Mouse (Mus musculus) embryonic facial prominence, embryonic 13.5 days (tissue): Measurements from ENCODE around the gene Catsperz. TPM values are rescaled to one million over a fixed set of nuclear protein-coding genes. Genes with fewer than 3 reads are reported as not detected.
A peak's percentile ranks its signal among the peaks of the same experiment; 100 is the strongest.
"Not testable (repeated sequence)": the region's sequence is repeated elsewhere in the genome, so short reads cannot be mapped to it uniquely, and the experiment has no call there.

Experiments used
- ATAC-seq: fragments of 200-750 bp; cut with Nextera tagmentation; 2 replicates; pipeline ENCODE4 v1.8.0; 2017; ENCODE audit warnings: low read depth; ENCODE audit not compliant: insufficient number of reproducible peaks, insufficient read depth, low FRiP score, low TSS enrichment
- H3K27ac ChIP-seq: fragments of 300-500 bp; sonication (generic); 2 replicates; pipeline ENCODE4 v1.5.1; 2015; ENCODE audit warnings: moderate library complexity, mild to moderate bottlenecking, inconsistent platforms
- H3K27me3 ChIP-seq: fragments of 300-500 bp; sonication (generic); 2 replicates; pipeline ENCODE4 v1.6.1; 2015; ENCODE audit warnings: mild to moderate bottlenecking, inconsistent platforms
- H3K36me3 ChIP-seq: fragments of 300-500 bp; sonication (generic); 2 replicates; pipeline ENCODE4 v1.6.1; 2015; ENCODE audit warnings: mild to moderate bottlenecking, inconsistent platforms
- H3K4me1 ChIP-seq: fragments of 300-500 bp; sonication (generic); 2 replicates; pipeline ENCODE4 v1.6.1; 2015; ENCODE audit warnings: inconsistent platforms
- H3K4me2 ChIP-seq: fragments of 300-500 bp; sonication (generic); 2 replicates; pipeline ENCODE4 v1.6.1; 2015; ENCODE audit warnings: moderate library complexity, mild to moderate bottlenecking, inconsistent platforms
- H3K4me3 ChIP-seq: fragments of 300-500 bp; sonication (generic); 2 replicates; pipeline ENCODE4 v1.5.1; 2015; ENCODE audit warnings: mild to moderate bottlenecking, inconsistent platforms
- H3K9ac ChIP-seq: fragments of 300-500 bp; sonication (generic); 2 replicates; pipeline ENCODE4 v1.6.1; 2015; ENCODE audit warnings: mild to moderate bottlenecking, inconsistent platforms
- H3K9me3 ChIP-seq: fragments of 300-500 bp; sonication (generic); 2 replicates; pipeline ENCODE4 v1.6.1; 2016; ENCODE audit warnings: inconsistent platforms
- WGBS: fragments of 180-500 bp; shearing (Covaris S2); methylation state at CpG from one replicate; pipeline ENCODE4 v1.1.7; 2015; ENCODE audit warnings: mixed read lengths; 5-methylcytosine and 5-hydroxymethylcytosine counted together
- polyA plus RNA-seq: library from polyadenylated mRNA; unstranded; fragments of >200 nt; fragmentation: Nextera tagmentation; extraction: Ambion mirVana; gene quantifications from 2 replicates; pipeline ENCODE4 v1.2.1, GENCODE M21; 2015

Catsperz gene
- polyA plus RNA-seq, 1 experiment from 2014 or later: 2.3 TPM

DNA sequence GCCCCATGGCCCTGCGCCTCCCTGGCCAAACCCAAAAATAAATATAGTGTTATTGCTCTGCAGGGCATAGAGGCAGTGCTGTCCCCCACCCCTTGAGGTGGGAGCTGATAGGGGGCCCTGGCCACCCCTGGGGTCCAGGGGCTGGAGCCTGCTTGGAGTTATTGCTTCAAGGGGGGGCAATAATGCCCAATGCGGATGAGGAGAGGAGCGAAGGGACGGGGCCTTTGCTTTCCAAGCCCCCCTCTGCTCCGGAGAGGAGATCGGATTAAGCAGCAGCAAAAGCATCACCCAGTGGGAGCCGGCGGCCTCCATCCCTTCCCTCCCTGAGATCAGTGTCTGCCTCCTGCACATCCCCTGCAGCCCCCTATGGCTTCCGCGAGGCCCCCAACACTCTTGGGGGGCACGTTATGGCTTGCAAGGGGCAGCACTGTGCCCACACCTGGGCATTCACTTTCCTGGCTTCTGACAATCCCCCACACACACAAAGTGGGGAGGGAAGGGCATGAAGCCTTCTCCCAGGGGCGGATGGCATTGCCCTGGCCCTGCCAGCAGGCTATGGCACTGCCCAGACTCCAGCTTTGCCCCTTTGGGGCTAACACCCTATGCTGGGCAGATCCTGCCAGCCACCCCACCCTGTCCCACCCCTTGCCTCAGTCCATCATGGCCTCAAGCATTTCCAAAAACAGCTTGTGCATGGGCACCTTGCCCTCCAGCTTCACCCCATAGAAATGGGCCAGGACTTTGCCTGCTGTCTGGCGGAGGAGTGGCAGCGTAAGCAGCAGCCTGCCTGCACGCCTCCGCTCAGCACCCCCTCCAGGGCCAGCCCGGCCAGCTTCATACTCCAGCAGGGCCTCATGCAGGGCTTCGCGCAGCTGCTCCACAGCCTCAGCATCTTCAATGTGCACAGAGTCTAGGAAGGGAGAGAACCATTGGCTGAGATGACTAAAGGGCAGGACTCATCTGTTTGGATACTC, 13.8 kb downstream of the Catsperz start:
- Histone ChIP-seq H3K36me3 (peaks cover 49% of the 10 kb centered on the region), H3K27me3 (no peaks in the 10 kb centered on the region), H3K4me3 (peak overlapping the region; percentile 68), H3K9ac (peak overlapping the region; percentile 58), H3K9me3 (no peaks in the 10 kb centered on the region), H3K4me1 (peaks cover 28% of the 10 kb centered on the region), H3K4me2 (peak overlapping the region; percentile 81), H3K27ac (peak overlapping the region; percentile 34; the same call in 1 of the 2 replicates)
- WGBS: 87% methylated on average over 19 of the region's 19 CpGs
- ATAC-seq: no peak

DNA sequence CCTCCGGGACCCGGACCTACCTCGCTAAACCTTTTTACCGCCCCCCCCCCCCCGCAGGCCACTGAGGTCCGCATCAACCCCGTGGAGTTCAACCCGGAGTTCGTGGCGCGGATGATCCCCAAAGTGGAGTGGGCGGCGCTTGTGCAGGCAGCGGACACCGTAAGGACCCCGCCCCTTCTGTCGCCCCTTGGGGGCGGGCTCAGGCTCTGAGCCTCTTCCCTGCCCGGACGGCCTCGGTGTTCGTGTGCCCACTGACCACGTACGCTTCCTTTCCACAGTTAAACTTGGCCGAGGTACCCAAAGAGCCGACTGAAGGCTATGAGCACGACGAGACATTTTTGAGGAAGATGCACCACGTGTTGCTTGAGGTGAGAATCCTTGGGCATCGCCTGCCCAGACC, 14.9 kb downstream of the Catsperz start:
- H3K9ac ChIP-seq: peak overlapping the region; percentile 78
- not testable (repeated sequence) for H3K27me3 ChIP-seq, ATAC-seq, H3K9me3 ChIP-seq
- WGBS: under 1% methylated on average over 30 of the region's 30 CpGs
- peak overlapping the region; percentile 68 for H3K4me3 ChIP-seq
- H3K4me1 ChIP-seq: peaks cover 28% of the 10 kb centered on the region
- H3K36me3 ChIP-seq: peaks cover 59% of the 10 kb centered on the region
- peak overlapping the region; percentile 99 for H3K27ac ChIP-seq
- peak overlapping the region; percentile 81 for H3K4me2 ChIP-seq

DNA sequence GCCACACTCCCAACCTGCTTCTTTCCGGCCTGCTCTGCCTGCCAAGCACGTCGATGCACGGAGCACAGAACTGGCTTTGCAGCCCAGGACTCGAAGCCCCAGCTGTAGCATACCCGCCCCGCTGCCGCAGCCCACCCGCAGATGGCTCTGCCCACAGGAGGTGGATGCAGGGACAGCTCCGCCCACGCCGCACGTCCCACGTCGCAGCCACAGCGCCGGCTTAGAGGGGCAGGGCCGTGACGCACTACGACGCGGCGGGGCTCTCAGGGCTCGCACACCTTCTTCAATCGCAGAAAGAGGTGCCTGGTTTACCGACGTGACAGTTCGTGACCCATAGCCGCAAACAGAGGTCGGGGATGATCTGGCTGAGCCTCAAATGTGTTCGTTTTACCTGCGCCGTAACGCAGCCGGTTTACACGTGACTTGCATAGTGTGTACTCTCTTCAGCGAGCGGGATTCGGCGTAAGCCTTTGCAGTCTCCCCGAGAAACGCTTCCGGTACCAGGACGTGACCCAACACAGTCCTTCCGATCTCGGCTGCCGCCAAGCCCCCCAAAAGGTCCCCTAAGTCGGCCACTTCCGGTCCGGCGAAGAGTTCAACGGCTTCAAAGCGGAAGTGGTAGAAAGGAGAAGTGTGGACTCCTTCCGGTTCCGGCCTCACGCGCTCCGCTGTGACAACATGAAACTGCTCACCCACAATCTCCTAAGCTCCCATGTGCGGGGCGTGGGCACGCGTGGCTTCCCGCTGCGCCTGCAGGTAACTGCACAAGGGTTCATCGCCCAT, 15.5 kb downstream of the Catsperz start, which contains the start of the genes Trmt112 and Prdx5:
TSS of gene Trmt112 (plus strand) at position 192 of the 783 bp plus-strand sequence.
TSS of gene Prdx5 (minus strand) at position 600 of the 783 bp plus-strand sequence.
- Histone ChIP-seq H3K27ac (peak within 1 kb of the TSS; percentile 99), H3K9ac (peak within 1 kb of the TSS; percentile 78), H3K4me2 (peak within 1 kb of the TSS; percentile 81), H3K36me3 (peaks cover 65% of the 10 kb centered on the region), H3K27me3 (no peaks in the 10 kb centered on the region), H3K9me3 (no peaks in the 10 kb centered on the region), H3K4me1 (peaks cover 28% of the 10 kb centered on the region), H3K4me3 (peak within 1 kb of the TSS; percentile 68)
- peak; percentile 89 for ATAC-seq
- WGBS: under 1% methylated on average over 65 of the region's 65 CpGs

DNA sequence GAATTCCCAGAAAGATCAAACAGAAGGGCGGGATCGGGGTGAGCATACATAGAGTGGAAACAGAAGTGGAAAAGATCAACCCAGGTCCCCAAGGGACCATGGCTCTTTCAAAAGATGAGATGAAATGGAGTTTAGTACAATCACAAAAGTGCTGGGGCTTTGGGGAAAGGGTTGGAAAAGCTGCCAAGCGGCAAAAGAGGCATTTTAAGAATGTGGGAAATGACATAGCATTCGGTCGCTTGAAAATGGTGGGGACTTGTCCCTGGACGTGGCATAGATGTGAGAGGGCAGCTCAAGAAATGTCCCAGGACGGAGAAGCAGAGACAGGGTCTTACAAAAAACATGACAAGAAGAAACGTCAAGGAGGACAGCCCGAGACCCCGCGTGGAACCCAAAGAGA, 16.2 kb downstream of the Catsperz start:
- Histone ChIP-seq H3K9ac (peak overlapping the region; percentile 78), H3K36me3 (peaks cover 66% of the 10 kb centered on the region), H3K4me3 (peak overlapping the region; percentile 68), H3K9me3 (no peaks in the 10 kb centered on the region), H3K4me2 (peak overlapping the region; percentile 81), H3K4me1 (peaks cover 28% of the 10 kb centered on the region), H3K27me3 (no peaks in the 10 kb centered on the region), H3K27ac (peak overlapping the region; percentile 99)
- ATAC-seq: no peak
- 4% methylated on average over 11 of the region's 11 CpGs for WGBS

DNA sequence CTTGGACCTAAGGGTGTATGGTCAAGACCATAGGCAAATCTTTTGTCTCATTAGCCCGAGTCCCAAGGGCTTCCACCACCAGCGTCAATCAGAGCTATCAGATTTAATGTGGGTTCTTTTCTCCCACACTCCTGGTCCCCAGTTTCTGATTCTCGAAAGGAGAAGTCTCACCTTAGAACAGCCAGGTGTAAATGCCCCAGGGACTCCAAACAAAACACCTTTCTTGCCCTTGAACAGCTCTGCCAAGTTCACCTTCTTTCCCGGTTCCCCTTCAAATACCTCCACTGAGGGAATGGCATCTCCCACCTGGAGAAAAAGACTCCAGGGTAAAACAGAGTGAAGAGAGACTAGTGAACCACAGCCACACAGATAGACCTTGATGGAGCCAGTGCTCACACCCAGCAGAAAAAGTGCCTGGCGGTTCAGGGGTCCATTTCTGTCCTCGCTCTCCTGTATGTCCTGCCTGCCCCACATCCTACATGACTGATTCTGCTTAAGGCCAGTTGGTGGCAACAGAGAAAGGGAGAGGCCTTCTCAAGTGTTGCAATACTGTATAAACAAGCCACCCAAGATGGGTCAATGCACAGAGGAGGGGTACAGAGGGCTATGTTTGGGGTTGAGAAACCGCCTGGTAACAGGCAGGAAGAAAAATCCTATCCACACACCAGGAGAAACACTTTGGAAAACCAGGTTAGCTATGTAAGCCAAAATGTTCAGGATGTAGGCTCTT, 17.2 kb downstream of the Catsperz start:
- Histone ChIP-seq H3K27me3 (no peaks in the 10 kb centered on the region), H3K4me1 (peaks cover 28% of the 10 kb centered on the region), H3K27ac (no peak overlapping the region), H3K9me3 (no peaks in the 10 kb centered on the region), H3K36me3 (peaks cover 57% of the 10 kb centered on the region), H3K4me2 (peak overlapping the region; percentile 81), H3K9ac (peak overlapping the region; percentile 78), H3K4me3 (peak overlapping the region; percentile 68)
- 78% methylated on average over 7 of the region's 7 CpGs for WGBS
- no peak for ATAC-seq

DNA sequence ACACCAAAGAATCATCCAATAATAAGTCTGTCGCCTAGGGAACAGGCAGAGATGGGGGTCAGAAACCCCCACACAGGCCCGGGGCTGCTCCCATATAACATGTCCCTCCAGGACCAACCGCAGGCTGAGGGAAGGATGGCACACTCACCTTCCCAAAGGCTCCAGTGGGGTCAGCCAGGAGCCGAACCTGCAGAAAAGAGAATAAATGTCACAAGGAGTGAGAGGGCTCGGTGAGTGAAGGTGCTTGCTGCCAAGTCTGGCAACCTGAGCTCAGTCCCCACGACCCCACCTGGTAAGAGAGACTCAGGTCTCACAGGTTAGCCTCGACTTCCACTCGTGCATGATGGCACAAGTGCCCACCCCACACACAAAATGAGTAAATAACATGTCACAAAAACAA, 18.1 kb downstream of the Catsperz start:
- H3K27me3 ChIP-seq: no peaks in the 10 kb centered on the region
- peaks cover 28% of the 10 kb centered on the region for H3K4me1 ChIP-seq
- H3K4me2 ChIP-seq: no peak overlapping the region
- peak overlapping the region; percentile 78; the same call in 1 of the 2 replicates for H3K9ac ChIP-seq
- no peaks in the 10 kb centered on the region for H3K9me3 ChIP-seq
- peaks cover 48% of the 10 kb centered on the region for H3K36me3 ChIP-seq
- WGBS: 93% methylated on average over 8 of the region's 8 CpGs
- H3K27ac ChIP-seq: no peak overlapping the region
- no peak overlapping the region for H3K4me3 ChIP-seq
- no peak for ATAC-seq

DNA sequence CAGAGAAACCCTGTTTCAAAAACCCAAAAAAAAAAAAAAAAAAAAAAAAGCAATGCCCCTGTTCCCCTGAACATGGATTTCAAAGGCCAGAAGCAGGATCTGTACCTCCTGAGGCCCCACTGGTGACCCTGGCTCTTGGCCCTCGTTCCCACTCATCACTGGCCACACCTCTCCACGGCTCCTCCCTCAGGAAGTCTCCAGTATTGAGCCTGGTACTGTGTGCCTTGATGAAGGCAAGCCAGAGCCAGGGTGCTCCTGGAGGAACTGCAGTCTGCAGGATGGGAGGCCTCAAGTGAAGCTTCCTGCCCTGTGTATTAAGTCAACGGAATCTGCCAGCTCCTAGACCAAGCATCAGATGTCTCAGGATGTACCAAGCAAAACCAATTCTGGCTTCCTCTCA, 19.0 kb downstream of the Catsperz start:
- WGBS: 81% methylated on average over 3 of the region's 3 CpGs

DNA sequence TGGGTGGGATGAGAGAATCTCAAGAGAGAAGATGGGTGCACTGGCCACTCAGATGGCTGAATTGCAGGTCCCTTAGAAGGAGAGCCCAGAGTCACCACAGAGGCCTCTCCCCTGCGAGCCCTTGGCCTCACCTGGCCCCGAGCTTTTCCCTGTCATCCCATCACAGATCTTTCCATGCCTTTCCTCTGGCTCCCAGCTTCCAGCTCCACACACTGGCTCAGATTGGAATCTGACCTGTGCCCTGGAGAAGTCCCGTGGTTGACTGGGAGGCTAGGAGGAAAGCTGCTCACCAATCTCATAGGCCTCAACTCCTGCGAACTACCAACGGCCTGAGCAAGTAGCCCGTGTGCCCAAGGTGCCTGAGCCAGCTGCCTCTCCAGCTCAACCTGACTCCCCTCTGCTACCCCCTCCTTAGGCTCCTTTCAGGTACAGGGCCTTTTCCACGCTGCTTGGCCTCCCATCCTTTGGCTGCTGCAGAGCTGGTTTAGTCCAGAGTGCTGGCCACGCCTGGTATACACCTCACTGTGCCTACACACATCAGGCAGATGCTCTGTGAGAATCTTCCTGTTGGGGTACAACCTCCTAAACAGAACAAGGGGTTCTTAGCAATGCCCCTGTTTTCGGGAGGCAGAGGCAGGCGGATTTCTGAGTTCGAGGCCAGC, 19.6 kb downstream of the Catsperz start:
- no peak overlapping the region for H3K4me2 ChIP-seq
- H3K9me3 ChIP-seq: no peaks in the 10 kb centered on the region
- peaks cover 18% of the 10 kb centered on the region for H3K4me1 ChIP-seq
- H3K27ac ChIP-seq: no peak overlapping the region
- H3K9ac ChIP-seq: peak overlapping the region; percentile 27; the same call in 1 of the 2 replicates
- no peak overlapping the region; the same call in 1 of the 2 replicates for H3K4me3 ChIP-seq
- no peaks in the 10 kb centered on the region for H3K27me3 ChIP-seq
- 91% methylated on average over 11 of the region's 11 CpGs for WGBS
- H3K36me3 ChIP-seq: peaks cover 37% of the 10 kb centered on the region
- no peak for ATAC-seq

More for the DNA sequence above, 19.0 kb downstream of the Catsperz start:
- H3K4me2 ChIP-seq: no peak overlapping the region
- H3K4me1 ChIP-seq: peaks cover 22% of the 10 kb centered on the region
- H3K9me3 ChIP-seq: no peaks in the 10 kb centered on the region
- H3K9ac ChIP-seq: no peak overlapping the region
- no peak for ATAC-seq
- no peaks in the 10 kb centered on the region for H3K27me3 ChIP-seq
- H3K27ac ChIP-seq: no peak overlapping the region
- H3K36me3 ChIP-seq: peaks cover 40% of the 10 kb centered on the region
- H3K4me3 ChIP-seq: no peak overlapping the region

DNA sequence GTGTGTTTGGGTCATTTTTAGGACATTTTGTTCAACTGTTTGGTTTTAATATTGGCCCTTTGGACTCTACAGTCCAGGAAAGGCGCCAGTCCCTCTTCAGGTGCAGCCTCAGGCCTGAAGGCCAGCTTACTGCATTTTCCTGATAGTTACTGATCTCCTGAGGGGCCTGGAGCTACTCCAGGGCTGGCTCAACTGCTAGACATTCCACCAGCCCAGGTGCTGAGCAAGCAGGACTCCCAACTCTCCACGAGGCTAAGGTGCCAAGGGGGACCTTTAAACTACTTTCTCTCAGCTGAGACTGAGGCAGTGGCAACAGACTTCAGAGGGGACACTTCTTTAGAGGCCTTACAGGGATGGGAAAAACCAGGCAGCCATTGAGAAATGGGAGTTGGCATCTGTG, 20.3 kb downstream of the Catsperz start:
- H3K4me1 ChIP-seq: peaks cover 18% of the 10 kb centered on the region

DNA sequence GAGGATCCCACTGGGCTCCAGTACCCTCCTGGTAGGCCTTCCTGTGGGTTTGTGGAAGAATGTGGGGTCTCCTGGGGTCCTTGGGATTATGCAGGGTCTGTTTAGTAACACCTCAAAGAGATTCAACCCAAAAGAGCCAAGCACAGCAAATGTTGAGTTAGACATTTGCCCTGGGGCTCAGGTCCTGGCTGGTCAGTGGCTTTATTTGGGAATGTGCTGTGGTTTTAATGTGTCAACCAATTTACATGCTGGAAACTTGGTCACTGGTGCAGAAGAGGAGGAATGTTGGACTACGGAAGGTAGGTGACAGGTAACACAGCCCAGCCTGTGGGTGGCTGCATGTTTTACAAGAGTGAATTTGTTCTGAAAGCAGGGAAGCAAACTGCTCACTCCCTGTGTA, 22.1 kb downstream of the Catsperz start:
- no peaks in the 10 kb centered on the region for H3K9me3 ChIP-seq
- no peak overlapping the region for H3K9ac ChIP-seq
- 88% methylated on average over 1 of the region's 1 CpGs for WGBS
- no peaks in the 10 kb centered on the region for H3K27me3 ChIP-seq
- H3K4me2 ChIP-seq: no peak overlapping the region
- no peak overlapping the region for H3K27ac ChIP-seq
- no peak overlapping the region for H3K4me3 ChIP-seq
- no peak for ATAC-seq
- H3K4me1 ChIP-seq: peaks cover 10% of the 10 kb centered on the region
- peaks cover 37% of the 10 kb centered on the region for H3K36me3 ChIP-seq

More for the DNA sequence above, 20.3 kb downstream of the Catsperz start:
- H3K36me3 ChIP-seq: peaks cover 37% of the 10 kb centered on the region
- no peaks in the 10 kb centered on the region for H3K9me3 ChIP-seq
- no peak overlapping the region for H3K9ac ChIP-seq
- no peak overlapping the region for H3K4me2 ChIP-seq
- H3K27ac ChIP-seq: no peak overlapping the region
- no peak overlapping the region for H3K4me3 ChIP-seq
- ATAC-seq: no peak
- 77% methylated on average over 2 of the region's 2 CpGs for WGBS
- no peaks in the 10 kb centered on the region for H3K27me3 ChIP-seq
